Mouse (Mus musculus) T-helper 17 cell (primary cell): ENCODE results near the gene Sgsm3.
"Not testable (repeated sequence)": the region's sequence is repeated elsewhere in the genome, so short reads cannot be mapped to it uniquely, and the experiment has no call there.

ENCODE experiments used
- in situ Hi-C, 2 experiments: fragments of 300-600 bp; cut with MboI, MseI; formaldehyde crosslinking; loops; 1 replicate in 1 of 2; 2 replicates in 1 of 2; pipeline ENCODE4 v1.15.1; 2025; ENCODE audit warnings: high pct_unique_total_duplicates in 2 of 2

Gene Sgsm3

DNA sequence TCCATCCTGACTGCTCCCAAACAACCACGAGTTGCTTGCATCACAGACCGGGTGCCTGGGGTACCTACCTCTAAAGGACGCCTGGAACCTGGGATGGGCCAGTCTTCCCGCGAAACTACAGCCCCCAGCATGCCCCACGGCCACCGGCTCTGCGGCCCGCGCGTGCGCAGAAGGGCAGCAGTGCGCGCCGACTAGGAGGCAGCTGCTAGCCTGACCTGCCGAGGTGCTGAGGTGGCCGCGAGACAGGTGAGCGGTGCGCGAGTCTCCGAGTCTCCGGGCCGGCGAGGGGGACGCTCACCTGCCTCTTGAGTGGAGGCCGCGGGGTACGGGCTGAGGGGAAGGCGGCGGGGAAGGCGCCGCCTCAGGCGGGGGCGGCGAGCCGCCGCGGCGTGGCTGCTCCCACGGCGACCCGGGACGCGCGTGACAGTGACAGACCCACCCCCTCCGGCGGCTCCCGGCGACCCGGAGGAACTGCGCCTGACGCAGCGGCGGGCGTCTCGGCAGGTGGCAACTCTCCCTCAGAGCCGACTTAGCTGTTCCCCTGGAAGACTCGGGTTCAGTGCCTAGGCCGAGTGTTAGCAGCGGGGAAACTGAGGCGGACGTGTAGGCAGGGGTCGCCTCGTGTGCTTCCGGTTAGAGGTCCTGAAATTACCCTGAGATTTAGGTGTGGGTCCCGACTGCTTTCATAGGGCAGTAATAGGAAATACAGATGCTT lies at the start of gene Sgsm3:
TSS of gene Sgsm3 (plus strand) at position 146 of the 715 bp plus-strand sequence.
- in situ Hi-C loops: no loop called here

DNA sequence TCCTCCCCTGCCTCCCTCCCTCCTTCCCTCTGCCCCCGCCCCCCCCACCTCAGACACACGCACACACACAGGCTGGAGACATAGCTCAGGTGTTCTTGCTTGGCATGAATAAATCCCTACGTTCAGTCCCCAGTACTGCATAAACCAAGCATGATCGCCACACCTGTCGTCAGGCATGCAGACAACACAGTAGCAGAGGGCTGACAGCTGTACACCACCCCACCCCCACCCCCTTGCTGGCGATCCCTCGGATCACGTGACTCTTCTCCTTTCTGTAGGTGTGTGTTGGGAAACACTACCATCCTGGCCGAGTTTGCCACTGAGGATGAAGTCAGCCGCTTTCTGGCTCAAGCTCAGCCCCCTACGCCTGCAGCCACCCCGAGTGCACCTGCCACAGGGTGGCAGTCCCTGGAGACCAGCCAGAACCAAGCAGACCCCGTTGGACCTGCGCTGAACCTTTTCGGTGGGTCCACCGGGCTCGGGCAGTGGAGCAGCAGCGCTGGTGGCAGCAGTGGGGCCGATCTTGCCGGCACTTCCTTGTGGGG lies 48.7 kb upstream of the Sgsm3 start:
- in situ Hi-C loops: no loop called here

- in situ Hi-C loops: no loop called here
Observed at GRCm38 (mm10) chr15:80930048-80930571, 47.5 kb upstream of the Sgsm3 start.

- in situ Hi-C loops: not testable (repeated sequence)
Observed at GRCm38 (mm10) chr15:80930676-80931320, 46.8 kb upstream of the Sgsm3 start.

GRCm38 (mm10) chr15:80931345-80931960 lies 46.1 kb upstream of the Sgsm3 start:
- in situ Hi-C loops: no loop called here

DNA sequence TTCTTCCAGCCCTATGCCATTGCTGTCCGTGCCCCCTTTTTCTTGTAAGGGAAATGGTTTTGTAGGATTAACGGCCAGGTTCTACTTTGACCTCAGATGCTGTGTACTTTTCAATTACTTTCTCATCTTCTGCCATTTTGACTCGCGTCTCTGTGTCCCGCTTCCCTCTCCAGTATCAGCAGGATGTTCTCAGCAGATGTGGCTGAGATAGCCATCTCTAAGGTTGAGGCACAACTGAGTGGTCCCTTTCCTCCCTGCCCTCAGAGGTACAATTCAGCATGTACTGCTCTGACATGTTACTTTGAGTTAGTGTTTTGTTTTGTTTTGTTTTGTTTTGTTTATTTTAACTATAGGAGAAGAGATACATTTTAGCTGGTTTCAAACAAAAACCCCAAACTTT lies 42.7 kb upstream of the Sgsm3 start:
- in situ Hi-C loops: no loop called here

GRCm38 (mm10) chr15:80936686-80937085 lies 40.9 kb upstream of the Sgsm3 start:
- in situ Hi-C loops: no loop called here

DNA sequence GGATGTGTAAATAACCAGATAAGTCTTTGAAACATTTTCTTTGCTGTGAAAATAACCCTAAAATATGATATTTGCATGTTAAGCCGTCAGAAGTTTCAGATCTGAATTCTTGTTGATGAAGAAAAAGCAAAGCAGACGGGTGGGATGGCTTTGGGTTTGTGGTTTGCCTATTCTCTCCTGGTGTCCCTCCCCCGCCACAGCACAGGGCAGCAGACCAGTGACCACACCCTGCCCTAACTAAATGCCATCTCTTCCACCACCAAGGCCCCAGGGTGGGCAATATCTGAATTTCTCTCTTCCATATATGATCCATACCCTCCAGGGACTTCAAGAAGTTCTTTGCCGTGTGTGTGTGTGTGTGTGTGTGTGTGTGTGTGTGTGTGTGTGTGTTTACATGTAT lies 39.0 kb upstream of the Sgsm3 start:
- in situ Hi-C loops: no loop called here

- in situ Hi-C loops: no loop called here
Observed at GRCm38 (mm10) chr15:80939401-80939800, 38.2 kb upstream of the Sgsm3 start.

DNA sequence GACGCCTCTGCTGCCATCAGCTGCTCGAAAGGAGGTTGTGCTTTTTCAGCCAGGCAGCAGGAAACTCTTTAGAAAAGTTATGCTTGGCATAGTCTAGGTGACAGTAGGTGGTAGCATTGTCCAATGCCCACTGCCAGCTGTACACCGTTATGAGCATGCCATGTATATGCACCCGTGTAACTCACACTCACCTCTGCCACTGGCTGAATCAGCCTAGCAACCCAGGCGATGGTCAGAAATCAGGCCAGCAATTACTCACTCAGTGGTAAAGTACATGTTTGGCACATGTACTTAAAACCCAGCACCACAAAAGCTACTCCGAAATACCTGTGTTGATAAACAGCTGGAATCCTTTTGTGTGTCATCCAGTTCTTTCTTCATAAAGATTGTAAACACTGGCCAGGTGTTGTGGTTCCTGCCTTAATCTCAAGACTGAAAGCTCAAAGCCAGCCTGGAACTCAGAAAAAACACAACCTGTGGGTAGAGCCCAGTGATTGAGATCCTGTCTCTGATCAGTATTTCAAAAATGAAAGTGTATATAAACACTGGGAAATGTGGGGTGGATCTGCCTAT lies 36.0 kb upstream of the Sgsm3 start:
- in situ Hi-C loops: loop anchor here in 1 of 2 experiments (10.0 kb wide), 1 partner anchor 47 kb away; no protein-coding TSS in a partner anchor

DNA sequence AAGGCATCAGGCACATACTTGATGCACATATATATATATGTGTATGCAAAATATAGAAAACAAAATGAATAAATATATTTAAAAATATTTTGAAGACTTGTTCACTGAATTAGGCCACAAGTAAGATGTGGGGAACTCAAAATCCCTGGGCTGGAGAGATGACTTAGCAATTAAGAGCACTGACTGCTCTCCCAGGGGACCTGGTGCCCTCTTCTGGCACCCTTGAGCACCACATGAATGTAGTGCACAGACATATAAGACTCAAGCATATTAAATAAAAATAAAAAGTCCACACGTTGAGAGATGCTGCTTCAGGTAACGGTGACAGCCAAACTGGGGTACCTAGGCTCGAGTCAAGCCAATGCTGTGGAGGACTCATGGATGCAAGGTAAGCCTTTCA lies 31.7 kb upstream of the Sgsm3 start:
- in situ Hi-C loops: loop anchor here in 1 of 2 experiments (5.0 to 10.0 kb wide), 2 partner anchors 51 to 239 kb away; no protein-coding TSS in a partner anchor

- in situ Hi-C loops: loop anchor here in 1 of 2 experiments (5.0 to 10.0 kb wide), 2 partner anchors 54 to 241 kb away; no protein-coding TSS in a partner anchor
Observed at GRCm38 (mm10) chr15:80948145-80949135, 29.1 kb upstream of the Sgsm3 start, which contains the start of gene Adsl. Gene Adsl, plus strand, starts transcription at chr15:80948490.

DNA sequence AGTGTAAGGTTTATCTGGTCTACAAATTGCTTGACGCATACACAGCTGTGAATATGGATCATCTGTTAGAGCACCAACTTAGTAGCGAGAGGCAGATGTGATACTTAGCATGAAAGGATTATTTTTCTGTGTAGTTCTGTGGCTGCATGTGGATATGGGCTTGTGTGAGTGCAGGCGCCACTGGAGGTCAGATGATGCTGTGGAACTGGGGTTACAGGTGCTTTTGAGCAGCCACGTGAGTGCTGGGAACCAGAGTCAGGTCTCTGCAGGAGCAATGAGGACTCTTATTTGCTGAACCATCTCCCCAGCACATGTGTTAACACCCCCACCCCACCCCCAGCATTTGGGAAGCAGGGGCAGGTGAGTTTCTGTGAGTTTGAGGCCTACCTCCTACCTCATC lies 28.1 kb upstream of the Sgsm3 start:
- in situ Hi-C loops: loop anchor here in 1 of 2 experiments (5.0 to 10.0 kb wide), 2 partner anchors 55 to 242 kb away; no protein-coding TSS in a partner anchor

DNA sequence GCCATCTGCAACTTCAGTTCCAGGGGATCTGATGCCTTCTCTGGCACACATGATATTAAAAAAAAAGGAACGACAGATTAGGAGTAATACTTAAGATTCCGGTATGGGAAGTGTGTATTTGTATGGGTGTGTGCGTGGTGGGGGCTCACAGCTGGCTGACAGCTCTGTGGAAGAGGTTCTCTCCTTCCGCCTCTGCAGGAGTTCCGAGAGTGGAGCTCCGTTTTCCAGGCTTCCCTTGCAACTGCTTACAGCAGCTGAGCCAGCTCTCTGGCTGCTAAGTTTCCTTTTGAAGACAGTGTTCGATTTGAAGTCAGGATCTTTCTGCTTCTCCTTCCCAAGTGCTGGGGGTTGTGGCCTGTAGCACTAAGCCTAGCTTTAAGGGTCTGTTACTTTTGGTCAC lies 27.5 kb upstream of the Sgsm3 start:
- in situ Hi-C loops: loop anchor here in 1 of 2 experiments (5.0 to 25.0 kb wide), 3 partner anchors 163 to 1413 kb away; partner anchors contain the start of genes Cbx7 and Ddx17

DNA sequence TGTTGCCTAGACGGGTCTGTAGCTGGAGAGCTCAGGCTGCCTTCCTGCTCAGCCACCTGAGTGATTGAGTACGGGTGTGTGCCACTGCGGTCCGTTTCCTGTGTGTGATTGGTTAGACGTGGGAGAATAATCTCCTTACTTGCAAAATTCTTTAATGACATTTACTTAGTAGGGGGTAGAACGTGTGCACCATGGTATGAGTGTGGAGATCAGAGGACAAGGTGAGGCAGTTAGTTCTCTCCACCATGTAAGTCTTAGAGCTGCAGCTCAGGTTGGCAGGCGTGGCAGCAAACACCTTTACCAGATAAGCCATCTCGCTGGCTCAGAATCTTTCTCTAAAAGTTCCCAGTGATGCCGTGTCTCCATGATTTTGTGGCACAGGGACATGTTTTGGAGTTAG lies 23.6 kb upstream of the Sgsm3 start:
- in situ Hi-C loops: loop anchor here in 1 of 2 experiments (5.0 to 25.0 kb wide), 3 partner anchors 167 to 1417 kb away; partner anchors contain the start of genes Cbx7 and Ddx17

- in situ Hi-C loops: loop anchor here in 1 of 2 experiments (5.0 to 25.0 kb wide), 3 partner anchors 168 to 1418 kb away; partner anchors contain the start of genes Cbx7 and Ddx17
Observed at GRCm38 (mm10) chr15:80954861-80955260, 22.7 kb upstream of the Sgsm3 start.

DNA sequence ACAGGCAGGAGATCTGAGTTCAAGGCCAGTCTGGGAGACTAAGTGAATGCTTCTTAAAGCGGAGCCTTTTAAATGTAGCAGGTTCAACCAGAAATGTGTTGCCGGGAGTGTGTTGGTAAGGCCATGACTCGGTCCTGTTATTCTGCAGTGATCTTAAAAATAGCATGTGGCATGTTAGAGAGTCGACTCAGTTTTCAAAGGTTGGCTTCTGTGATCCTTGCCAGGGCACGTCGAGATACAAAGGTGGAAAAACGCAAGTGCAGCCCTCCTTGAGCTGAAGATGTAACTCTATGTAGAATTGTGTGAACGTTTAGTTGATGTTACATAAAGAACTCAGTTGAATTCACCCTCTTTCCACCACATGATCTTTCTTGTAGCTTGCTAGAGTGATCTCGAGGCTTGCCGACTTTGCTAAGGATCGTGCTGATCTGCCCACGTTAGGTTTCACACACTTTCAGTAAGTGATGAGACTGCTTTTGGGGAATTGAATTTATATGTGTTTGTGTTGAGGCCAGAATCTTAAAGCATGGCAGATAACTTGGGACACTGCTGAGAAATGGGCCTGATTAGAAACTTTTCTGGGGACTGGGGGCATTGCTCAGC lies 21.6 kb upstream of the Sgsm3 start:
- in situ Hi-C loops: loop anchor here in 1 of 2 experiments (25.0 kb wide), 2 partner anchors 994 to 1419 kb away; partner anchors contain the start of genes Cbx7 and Ddx17

GRCm38 (mm10) chr15:80969371-80969770 lies 8.2 kb upstream of the Sgsm3 start:
- in situ Hi-C loops: loop anchor here in 1 of 2 experiments (10.0 to 25.0 kb wide), 3 partner anchors 555 to 1432 kb away; partner anchors contain the start of genes Cbx7 and Ddx17

GRCm38 (mm10) chr15:80974311-80974710 lies 3.3 kb upstream of the Sgsm3 start:
- in situ Hi-C loops: loop anchor here in 1 of 2 experiments (25.0 kb wide), 2 partner anchors 1012 to 1437 kb away; partner anchors contain the start of genes Cbx7 and Ddx17
